Mouse (Mus musculus) kidney, embryonic 15.5 days (tissue): ENCODE results near the gene Gm42906. TPM values are rescaled to one million over a fixed set of nuclear protein-coding genes. Genes with fewer than 3 reads are reported as not detected.

ENCODE experiments used
- ATAC-seq: fragments of 200-750 bp; cut with Nextera tagmentation; replicated peaks from 2 replicates; pipeline ENCODE4 v1.8.0; 2017; ENCODE audit warnings: moderate TSS enrichment; ENCODE audit not compliant: low FRiP score
- H3K27ac ChIP-seq: fragments of 300-500 bp; sonication (generic); 2 replicates; pipeline ENCODE4 v1.5.1; 2015; ENCODE audit warnings: mild to moderate bottlenecking, inconsistent platforms
- H3K27me3 ChIP-seq: fragments of 300-500 bp; sonication (generic); 2 replicates; pipeline ENCODE4 v1.6.1; 2015; ENCODE audit warnings: inconsistent platforms
- H3K36me3 ChIP-seq: fragments of 300-500 bp; sonication (generic); 2 replicates; pipeline ENCODE4 v1.6.1; 2015; ENCODE audit warnings: inconsistent platforms
- H3K4me1 ChIP-seq: fragments of 300-500 bp; sonication (generic); 2 replicates; pipeline ENCODE4 v1.6.1; 2015; ENCODE audit warnings: inconsistent platforms
- H3K4me2 ChIP-seq: fragments of 300-500 bp; sonication (generic); 2 replicates; pipeline ENCODE4 v1.6.1; 2015; ENCODE audit warnings: moderate library complexity, mild to moderate bottlenecking, inconsistent platforms
- H3K4me3 ChIP-seq: fragments of 300-500 bp; sonication (generic); replicated peaks from 2 replicates; pipeline ENCODE4 v1.5.1; 2015; ENCODE audit warnings: mild to moderate bottlenecking, inconsistent platforms
- H3K9ac ChIP-seq: fragments of 300-500 bp; sonication (generic); 2 replicates; pipeline ENCODE4 v1.6.1; 2015; ENCODE audit warnings: mild to moderate bottlenecking, inconsistent platforms
- H3K9me3 ChIP-seq: fragments of 300-500 bp; sonication (generic); replicated peaks from 2 replicates; pipeline ENCODE4 v1.6.1; 2016; ENCODE audit warnings: inconsistent platforms
- WGBS: fragments of 180-500 bp; shearing (Covaris S2); methylation state at CpG from one replicate; pipeline ENCODE4 v1.1.7; 2015; ENCODE audit warnings: mixed read lengths; 5-methylcytosine and 5-hydroxymethylcytosine counted together
- polyA plus RNA-seq: library from polyadenylated mRNA; unstranded; fragments of >200 nt; fragmentation: Nextera tagmentation; extraction: Ambion mirVana; gene quantifications from 2 replicates; pipeline ENCODE4 v1.2.1, GENCODE M21; 2015

Gene Gm42906
- polyA plus RNA-seq, 1 experiment from 2014 or later = not detected

- Histone ChIP-seq H3K4me2 (0 out of 2 replicates have a peak overlapping the region, but pooled peaks have one; percentile 22), H3K9ac (no peak overlapping the region), H3K27ac (no peak overlapping the region), H3K27me3 (no peaks in the 10 kb centered on the region), H3K4me1 (peaks cover 11% of the 10 kb centered on the region), H3K4me3 (no peak overlapping the region), H3K9me3 (no peaks in the 10 kb centered on the region), H3K36me3 (no peaks in the 10 kb centered on the region)
- ATAC-seq = no peak
- 69% methylated on average over 13 of the region's 13 CpGs for WGBS
Measured at GRCm38 (mm10) chr5:151020031-151020820, 407.7 kb downstream of the Gm42906 start.

GRCm38 (mm10) chr5:151018959-151019358, 409.0 kb downstream of the Gm42906 start:
- H3K27ac ChIP-seq = no peak overlapping the region
- H3K27me3 ChIP-seq = no peaks in the 10 kb centered on the region
- H3K36me3 ChIP-seq = no peaks in the 10 kb centered on the region
- WGBS = 53% methylated on average over 5 of the region's 5 CpGs
- H3K9me3 ChIP-seq = no peaks in the 10 kb centered on the region
- H3K4me1 ChIP-seq = peaks cover 11% of the 10 kb centered on the region
- H3K4me2 ChIP-seq = no peak overlapping the region
- H3K9ac ChIP-seq = no peak overlapping the region
- no peak overlapping the region for H3K4me3 ChIP-seq
- no peak for ATAC-seq

GRCm38 (mm10) chr5:151018450-151018849, 409.5 kb downstream of the Gm42906 start:
- ATAC-seq = no peak
- Histone ChIP-seq H3K27ac (no peak overlapping the region), H3K9ac (no peak overlapping the region), H3K27me3 (no peaks in the 10 kb centered on the region), H3K4me2 (no peak overlapping the region), H3K4me3 (no peak overlapping the region), H3K4me1 (peaks cover 6% of the 10 kb centered on the region), H3K9me3 (no peaks in the 10 kb centered on the region), H3K36me3 (no peaks in the 10 kb centered on the region)
- 80% methylated on average over 5 of the region's 5 CpGs for WGBS

Other genes with a start within 250 kb of the Gm42906 start
- gene Stard13, start 194.3 kb downstream of the Gm42906 start, polyA plus RNA-seq = 10.6 and 11.3 TPM in 2 replicates
- gene Vmn2r18, start 177.9 kb upstream of the Gm42906 start, polyA plus RNA-seq = 0.12 and 0.17 TPM in 2 replicates
- 90.4 and 95.3 TPM in 2 replicates for gene Rfc3, start 223.1 kb upstream of the Gm42906 start, polyA plus RNA-seq